Mouse (Mus musculus) cortical plate, adult 2 months (tissue): Measurements from ENCODE around the gene Gabarapl1.

Experiments used
- CTCF ChIP-seq: fragments of 200-500 bp; IDR thresholded peaks from 2 replicates; pipeline ENCODE4 v1.5.1; 2011; ENCODE audit warnings: mild to moderate bottlenecking, control low read depth, low read length; ENCODE audit not compliant: insufficient read depth; ENCODE audit errors: extremely low read depth
- POLR2A ChIP-seq: fragments of 200-500 bp; IDR thresholded peaks from 2 replicates; pipeline ENCODE4 v1.6.1; 2011; ENCODE audit warnings: mild to moderate bottlenecking, low read length, control low read depth; ENCODE audit not compliant: insufficient read depth; ENCODE audit errors: extremely low read depth

DNA sequence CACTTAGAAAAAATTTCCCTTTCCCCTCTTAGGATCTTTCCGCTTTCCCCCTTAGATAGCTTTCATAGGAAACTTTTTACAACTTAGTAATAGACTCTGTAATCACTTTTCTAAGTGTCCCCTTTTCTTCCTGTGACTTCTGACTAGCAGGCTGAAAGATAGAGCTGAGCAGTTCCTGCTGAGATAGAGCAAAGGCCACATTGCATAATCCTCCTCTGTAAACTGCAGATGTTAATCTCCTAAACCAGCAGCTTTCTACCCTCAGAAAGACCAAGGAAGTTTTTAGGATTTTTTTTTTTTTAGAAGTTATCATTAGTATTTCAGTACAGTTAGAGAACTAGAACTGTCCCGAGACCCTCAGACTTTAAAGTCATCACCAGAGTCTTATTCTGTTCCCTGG lies 29.5 kb upstream of the Gabarapl1 start:
- no peak for TF ChIP-seq CTCF
- no peak for TF ChIP-seq POLR2A
